Mouse (Mus musculus): Measurements from ENCODE around the gene Slc46a3. TPM values are rescaled to one million over a fixed set of nuclear protein-coding genes. Genes with fewer than 3 reads are reported as not detected.

The Slc46a3 gene
- total RNA-seq, 1 experiment = 4.1 TPM

- Histone ChIP-seq H3K27ac (ENCODE audit: insufficient read depth, low read depth, low read length, poor library complexity, severe bottlenecking) (no peak overlapping the region), H3K9me3 (ENCODE audit: control insufficient read depth, insufficient read depth, low read depth, low read length) (no peaks in the 10 kb centered on the region; the same call in 1 of the 2 replicates), H3K36me3 (ENCODE audit: control insufficient read depth, insufficient read depth, low read length, poor library complexity, severe bottlenecking) (no peaks in the 10 kb centered on the region), H3K9ac (ENCODE audit: insufficient read depth, low read depth, low read length, poor library complexity, severe bottlenecking) (no peak overlapping the region), H3K4me3 (ENCODE audit: insufficient read depth in 1 of 2, low read depth in 1 of 2, low read length in 2 of 2, poor library complexity in 1 of 2, severe bottlenecking in 1 of 2) (no peak overlapping the region), H3K4me1 (ENCODE audit: control insufficient read depth in 2 of 2, insufficient read depth in 2 of 2, low read length in 2 of 2, poor library complexity in 1 of 2) (no peaks in the 10 kb centered on the region; a peak in 1 of 4 replicates)
- in situ Hi-C loops (cut with MboI; ENCODE audit: low sequenced_read_pairs in 2 of 2, unreplicated experiment in 2 of 2) = no loop called here
- no peak for DNase-seq (ENCODE audit: low read depth, low spot score)
- TF ChIP-seq MAFK (IDR thresholded peaks at IDR 0.05; ENCODE audit: insufficient read depth, low read depth, low read length) (no peak), ZNF384 (IDR thresholded peaks at IDR 0.05; ENCODE audit: low read depth, low read length) (no peak), CHD2 (IDR thresholded peaks at IDR 0.05; ENCODE audit: low read depth, low read length) (no peak), ZC3H11A (IDR thresholded peaks at IDR 0.05; ENCODE audit: borderline replicate concordance, low read depth, low read length) (no peak), HCFC1 (IDR thresholded peaks at IDR 0.05; ENCODE audit: borderline replicate concordance, insufficient read depth, low read length) (no peak)
These were observed 13.2 kb upstream of the Slc46a3 start for GRCm38 (mm10) chr5:147907851-147908250.

DNA sequence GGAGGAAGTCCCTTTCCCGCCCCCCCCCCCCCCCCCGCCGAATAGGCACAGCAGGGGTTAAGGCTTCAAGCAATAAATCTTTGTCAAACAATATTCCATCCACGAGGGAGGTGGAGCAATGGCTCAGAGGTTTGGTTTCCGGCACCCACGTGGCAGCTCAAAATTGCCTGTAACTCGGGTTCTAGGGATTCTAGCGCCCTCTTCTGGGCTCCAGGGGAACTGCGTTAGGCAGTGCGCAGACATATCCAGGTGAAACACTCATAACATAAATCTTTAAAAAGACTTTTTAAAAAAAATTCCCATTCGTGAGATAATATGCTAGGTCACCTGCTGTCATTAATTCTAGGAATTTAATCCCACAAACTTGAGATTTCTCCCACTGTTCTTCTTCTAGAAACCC, 12.5 kb upstream of the Slc46a3 start:
- in situ Hi-C loops (cut with MboI; ENCODE audit: low sequenced_read_pairs in 2 of 2, unreplicated experiment in 2 of 2) = no loop called here
- Histone ChIP-seq H3K9ac (ENCODE audit: insufficient read depth, low read depth, low read length, poor library complexity, severe bottlenecking) (no peak overlapping the region), H3K4me3 (ENCODE audit: insufficient read depth in 1 of 2, low read depth in 1 of 2, low read length in 2 of 2, poor library complexity in 1 of 2, severe bottlenecking in 1 of 2) (no peak overlapping the region), H3K36me3 (ENCODE audit: control insufficient read depth, insufficient read depth, low read length, poor library complexity, severe bottlenecking) (no peaks in the 10 kb centered on the region), H3K9me3 (ENCODE audit: control insufficient read depth, insufficient read depth, low read depth, low read length) (no peaks in the 10 kb centered on the region; the same call in 1 of the 2 replicates), H3K4me1 (ENCODE audit: control insufficient read depth in 2 of 2, insufficient read depth in 2 of 2, low read length in 2 of 2, poor library complexity in 1 of 2) (no peaks in the 10 kb centered on the region; a peak in 1 of 4 replicates), H3K27ac (ENCODE audit: insufficient read depth, low read depth, low read length, poor library complexity, severe bottlenecking) (no peak overlapping the region)
- TF ChIP-seq ZNF384 (IDR thresholded peaks at IDR 0.05; ENCODE audit: low read depth, low read length) (no peak), MAFK (IDR thresholded peaks at IDR 0.05; ENCODE audit: insufficient read depth, low read depth, low read length) (no peak), ZC3H11A (IDR thresholded peaks at IDR 0.05; ENCODE audit: borderline replicate concordance, low read depth, low read length) (no peak), HCFC1 (IDR thresholded peaks at IDR 0.05; ENCODE audit: borderline replicate concordance, insufficient read depth, low read length) (no peak), CHD2 (IDR thresholded peaks at IDR 0.05; ENCODE audit: low read depth, low read length) (no peak)
- DNase-seq (ENCODE audit: low read depth, low spot score) = no peak

DNA sequence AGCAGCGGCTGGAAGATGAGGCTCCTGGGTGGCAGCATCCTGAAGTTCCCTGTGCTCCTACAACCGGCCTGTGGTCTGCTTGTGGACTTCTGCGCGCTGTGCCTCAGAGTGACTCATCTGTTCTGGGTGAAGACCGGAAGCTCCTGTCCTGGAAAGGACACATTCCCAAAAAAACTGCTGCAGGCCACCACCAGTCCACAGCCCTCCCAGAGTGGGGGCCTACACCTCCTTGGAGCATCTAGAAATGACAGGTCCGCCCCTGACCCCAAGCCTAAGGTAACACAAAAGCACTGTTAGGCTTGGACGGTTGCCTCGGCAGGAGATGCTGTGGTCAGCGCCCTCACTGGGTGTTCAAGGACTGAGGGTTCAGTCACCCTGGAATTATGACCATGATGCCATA, 8.6 kb upstream of the Slc46a3 start:
- no peaks in the 10 kb centered on the region for H3K36me3 ChIP-seq (ENCODE audit: control insufficient read depth, insufficient read depth, low read length, poor library complexity, severe bottlenecking)
- H3K27ac ChIP-seq (ENCODE audit: insufficient read depth, low read depth, low read length, poor library complexity, severe bottlenecking) = no peak overlapping the region
- DNase-seq (ENCODE audit: low read depth, low spot score) = no peak
- TF ChIP-seq ZC3H11A (IDR thresholded peaks at IDR 0.05; ENCODE audit: borderline replicate concordance, low read depth, low read length) (no peak), ZNF384 (IDR thresholded peaks at IDR 0.05; ENCODE audit: low read depth, low read length) (no peak), HCFC1 (IDR thresholded peaks at IDR 0.05; ENCODE audit: borderline replicate concordance, insufficient read depth, low read length) (no peak), CHD2 (IDR thresholded peaks at IDR 0.05; ENCODE audit: low read depth, low read length) (no peak), MAFK (IDR thresholded peaks at IDR 0.05; ENCODE audit: insufficient read depth, low read depth, low read length) (no peak)
- in situ Hi-C loops (cut with MboI; ENCODE audit: low sequenced_read_pairs in 2 of 2, unreplicated experiment in 2 of 2) = no loop called here
- H3K4me3 ChIP-seq (ENCODE audit: insufficient read depth in 1 of 2, low read depth in 1 of 2, low read length in 2 of 2, poor library complexity in 1 of 2, severe bottlenecking in 1 of 2) = no peak overlapping the region
- peaks cover 3 to 15% of the 10 kb centered on the region in 2 experiments; a peak in 1 of 4 replicates for H3K4me1 ChIP-seq (ENCODE audit: control insufficient read depth in 2 of 2, insufficient read depth in 2 of 2, low read length in 2 of 2, poor library complexity in 1 of 2)
- no peak overlapping the region for H3K9ac ChIP-seq (ENCODE audit: insufficient read depth, low read depth, low read length, poor library complexity, severe bottlenecking)
- no peaks in the 10 kb centered on the region; the same call in 1 of the 2 replicates for H3K9me3 ChIP-seq (ENCODE audit: control insufficient read depth, insufficient read depth, low read depth, low read length)

DNA sequence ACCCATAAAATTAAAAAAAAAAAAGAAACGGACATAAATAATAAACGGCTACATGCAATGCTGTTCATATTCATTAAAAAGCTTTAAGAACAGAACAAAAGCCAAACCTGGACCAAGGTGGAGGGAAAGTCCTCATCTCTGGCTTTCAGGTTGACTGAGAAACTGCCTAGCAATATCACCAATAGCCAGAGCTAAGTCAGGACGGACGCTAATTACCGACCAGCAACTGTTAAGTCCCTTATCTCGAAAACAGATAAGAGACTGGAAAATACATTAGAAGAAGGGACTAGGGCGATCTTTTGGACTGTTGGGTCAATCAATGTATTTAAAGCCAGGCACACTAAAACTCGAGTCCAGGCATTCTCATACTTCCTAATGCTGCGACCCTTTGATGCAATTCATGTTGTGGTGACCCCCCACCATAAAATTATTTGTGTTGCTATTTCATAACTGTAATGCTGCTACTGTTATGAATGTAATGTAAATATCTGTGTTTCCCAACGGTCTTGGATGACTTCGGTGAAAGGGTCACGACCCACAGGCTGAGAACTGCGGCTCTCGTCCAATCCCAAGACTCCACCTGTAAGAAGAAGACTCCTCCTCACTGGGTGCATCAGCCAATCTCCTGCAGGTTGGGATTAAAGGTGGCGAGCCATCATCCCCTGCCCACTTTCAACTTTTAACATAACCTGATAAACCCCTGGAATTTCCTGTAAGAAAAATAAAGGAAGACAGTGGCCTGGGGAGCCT, 7.6 kb upstream of the Slc46a3 start:
- Histone ChIP-seq H3K4me1 (ENCODE audit: control insufficient read depth in 2 of 2, insufficient read depth in 2 of 2, low read length in 2 of 2, poor library complexity in 1 of 2) (peaks cover 3 to 17% of the 10 kb centered on the region in 2 experiments; a peak in 1 of 4 replicates), H3K36me3 (ENCODE audit: control insufficient read depth, insufficient read depth, low read length, poor library complexity, severe bottlenecking) (no peaks in the 10 kb centered on the region), H3K9me3 (ENCODE audit: control insufficient read depth, insufficient read depth, low read depth, low read length) (no peaks in the 10 kb centered on the region; the same call in 1 of the 2 replicates), H3K9ac (ENCODE audit: insufficient read depth, low read depth, low read length, poor library complexity, severe bottlenecking) (no peak overlapping the region), H3K27ac (ENCODE audit: insufficient read depth, low read depth, low read length, poor library complexity, severe bottlenecking) (no peak overlapping the region), H3K4me3 (ENCODE audit: insufficient read depth in 1 of 2, low read depth in 1 of 2, low read length in 2 of 2, poor library complexity in 1 of 2, severe bottlenecking in 1 of 2) (no peak overlapping the region)
- DNase-seq (ENCODE audit: low read depth, low spot score) = no peak
- TF ChIP-seq CHD2 (IDR thresholded peaks at IDR 0.05; ENCODE audit: low read depth, low read length) = peak; percentile 73; the same call in 1 of the 2 replicates
- TF ChIP-seq ZC3H11A (IDR thresholded peaks at IDR 0.05; ENCODE audit: borderline replicate concordance, low read depth, low read length) = no peak
- in situ Hi-C loops (cut with MboI; ENCODE audit: low sequenced_read_pairs in 2 of 2, unreplicated experiment in 2 of 2) = no loop called here
